Mouse (Mus musculus): Measurements from ENCODE around the gene Slc16a12. TPM values are rescaled to one million over a fixed set of nuclear protein-coding genes. Genes with fewer than 3 reads are reported as not detected.
A peak's percentile ranks its signal among the peaks of the same experiment; 100 is the strongest.

The Slc16a12 gene
- polyA plus RNA-seq, 1 experiment from 2014 or later, result 0.74 TPM

DNA sequence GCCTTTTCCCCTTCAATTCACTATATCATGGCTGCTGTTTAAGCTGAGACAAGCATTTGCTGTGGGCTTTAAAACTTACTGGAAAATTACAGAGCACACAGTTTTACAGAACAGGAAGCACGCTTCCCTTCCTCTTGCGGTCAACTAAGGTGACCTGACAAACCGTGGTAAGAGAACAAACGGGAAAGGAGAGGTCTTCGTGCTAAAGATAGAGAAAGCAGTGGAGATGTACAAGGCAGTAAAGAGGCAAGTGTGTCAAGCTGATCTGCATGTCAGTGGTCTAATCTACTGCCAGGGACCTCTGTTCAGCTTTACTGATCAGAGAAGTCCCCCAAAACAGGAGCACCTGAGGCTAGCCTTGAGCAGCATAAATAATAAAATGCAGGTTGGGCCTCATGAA lies 21.7 kb downstream of the Slc16a12 start:
- no peaks in the 10 kb centered on the region for H3K4me1 ChIP-seq (replicated peaks; ENCODE audit: control insufficient read depth, insufficient read depth)
- 79% methylated on average over 5 of the region's 5 CpGs for WGBS
- no peak overlapping the region for H3K9ac ChIP-seq (ENCODE audit: low read length)
- no peak overlapping the region for H3K4me2 ChIP-seq (replicated peaks; ENCODE audit: low read depth)
- TF ChIP-seq CTCF (IDR thresholded peaks at IDR 0.05; ENCODE audit: low read depth) (no peak), EP300 (optimal IDR thresholded peaks at IDR 0.05) (no peak)
- DNase-seq (ENCODE audit: low spot score), result no peak
- H3K27me3 ChIP-seq (ENCODE audit: control insufficient read depth, insufficient read depth, low read length), result no peaks in the 10 kb centered on the region
- 0 out of 2 replicates have a peak, but pooled peaks cover 3% of the 10 kb centered on the region for H3K9me3 ChIP-seq (ENCODE audit: control insufficient read depth, low read length)
- H3K4me3 ChIP-seq (ENCODE audit: low read depth, low read length), result no peak overlapping the region
- ATAC-seq (ENCODE audit: low FRiP score, low TSS enrichment), result no peak
- H3K36me3 ChIP-seq (ENCODE audit: control insufficient read depth, insufficient read depth, low read length), result no peaks in the 10 kb centered on the region
- H3K27ac ChIP-seq (replicated peaks), result no peak overlapping the region

DNA sequence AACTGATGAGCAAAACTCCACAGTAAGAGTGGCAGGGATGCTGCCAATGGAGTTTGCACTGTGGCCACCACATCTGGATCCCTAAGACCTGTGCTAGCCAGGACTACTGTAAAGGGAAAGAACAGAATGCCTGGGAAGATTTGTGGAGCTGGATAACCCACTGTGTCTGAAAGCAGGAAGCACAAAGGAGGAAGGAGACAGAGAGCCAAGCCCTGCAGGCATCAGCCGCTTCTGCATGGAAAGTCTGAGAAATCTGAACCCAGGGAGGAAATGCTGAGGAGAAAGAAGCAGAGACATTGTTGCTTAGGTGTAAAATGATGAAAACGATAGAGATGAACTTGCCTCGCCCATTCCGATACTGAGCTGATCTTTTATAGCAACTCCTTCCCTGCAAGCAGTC lies 22.5 kb downstream of the Slc16a12 start:
- 86% methylated on average over 4 of the region's 4 CpGs for WGBS
- no peak for DNase-seq (ENCODE audit: low spot score)
- no peaks in the 10 kb centered on the region for H3K36me3 ChIP-seq (ENCODE audit: control insufficient read depth, insufficient read depth, low read length)
- H3K9me3 ChIP-seq (ENCODE audit: control insufficient read depth, low read length), result 0 out of 2 replicates have a peak, but pooled peaks cover 3% of the 10 kb centered on the region
- H3K4me3 ChIP-seq (ENCODE audit: low read depth, low read length), result no peak overlapping the region
- TF ChIP-seq CTCF (IDR thresholded peaks at IDR 0.05; ENCODE audit: low read depth) (no peak), EP300 (optimal IDR thresholded peaks at IDR 0.05) (no peak)
- no peak overlapping the region for H3K27ac ChIP-seq (replicated peaks)
- no peaks in the 10 kb centered on the region for H3K27me3 ChIP-seq (ENCODE audit: control insufficient read depth, insufficient read depth, low read length)
- no peak for ATAC-seq (ENCODE audit: low FRiP score, low TSS enrichment)
- H3K9ac ChIP-seq (ENCODE audit: low read length), result no peak overlapping the region
- H3K4me2 ChIP-seq (replicated peaks; ENCODE audit: low read depth), result no peak overlapping the region
- H3K4me1 ChIP-seq (replicated peaks; ENCODE audit: control insufficient read depth, insufficient read depth), result no peaks in the 10 kb centered on the region

DNA sequence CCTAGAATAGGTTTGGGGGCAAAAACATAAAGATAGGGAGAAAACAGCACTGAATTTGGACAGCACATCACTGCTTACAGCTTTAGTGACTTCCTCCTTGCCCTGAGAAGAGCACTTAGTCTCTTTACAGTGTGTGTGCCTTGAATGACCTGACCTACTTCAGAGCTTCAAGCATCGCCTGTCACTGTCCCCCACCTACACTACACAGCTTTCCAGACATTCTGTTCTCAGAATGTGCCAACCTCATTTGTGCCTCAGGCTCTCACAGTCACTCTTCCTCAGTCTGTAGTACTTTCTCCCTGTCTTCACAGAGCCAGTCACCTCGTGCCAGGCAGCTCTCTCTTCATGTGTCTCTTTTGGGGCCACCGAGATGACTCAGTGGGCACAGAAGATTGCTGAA lies 24.5 kb downstream of the Slc16a12 start:
- H3K9ac ChIP-seq (ENCODE audit: low read length), result no peak overlapping the region
- no peak for ATAC-seq (ENCODE audit: low FRiP score, low TSS enrichment)
- no peak overlapping the region for H3K27ac ChIP-seq (replicated peaks)
- TF ChIP-seq EP300 (optimal IDR thresholded peaks at IDR 0.05) (no peak), CTCF (IDR thresholded peaks at IDR 0.05; ENCODE audit: low read depth) (no peak)
- H3K36me3 ChIP-seq (ENCODE audit: control insufficient read depth, insufficient read depth, low read length), result no peaks in the 10 kb centered on the region
- WGBS, result 83% methylated on average over 3 of the region's 3 CpGs
- no peaks in the 10 kb centered on the region for H3K27me3 ChIP-seq (ENCODE audit: control insufficient read depth, insufficient read depth, low read length)
- H3K4me2 ChIP-seq (replicated peaks; ENCODE audit: low read depth), result no peak overlapping the region
- no peaks in the 10 kb centered on the region for H3K4me1 ChIP-seq (replicated peaks; ENCODE audit: control insufficient read depth, insufficient read depth)
- no peak for DNase-seq (ENCODE audit: low spot score)
- no peak overlapping the region for H3K4me3 ChIP-seq (ENCODE audit: low read depth, low read length)
- H3K9me3 ChIP-seq (ENCODE audit: control insufficient read depth, low read length), result 0 out of 2 replicates have a peak, but pooled peaks cover 2% of the 10 kb centered on the region

DNA sequence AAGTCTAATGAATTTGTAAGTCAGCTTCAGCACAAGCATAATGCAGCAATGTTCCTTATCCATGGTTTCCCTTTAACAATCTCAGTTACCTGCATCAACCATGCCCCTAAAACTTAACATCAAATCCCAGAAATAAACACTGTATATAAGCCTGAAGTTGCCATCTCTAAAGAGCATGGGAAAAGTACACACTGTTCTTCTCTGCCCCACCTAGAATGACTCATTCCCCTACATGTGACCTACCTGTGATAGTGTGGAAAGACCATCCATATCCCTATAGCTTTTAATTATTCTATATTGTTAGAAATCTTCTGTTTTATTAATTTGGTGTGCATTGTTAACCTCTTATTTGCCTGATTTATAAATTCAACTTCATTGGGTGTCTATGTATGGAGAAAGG lies 27.0 kb downstream of the Slc16a12 start:
- no peak overlapping the region for H3K27ac ChIP-seq (replicated peaks)
- no peak for DNase-seq (ENCODE audit: low spot score)
- H3K4me1 ChIP-seq (replicated peaks; ENCODE audit: control insufficient read depth, insufficient read depth), result no peaks in the 10 kb centered on the region
- H3K4me3 ChIP-seq (ENCODE audit: low read depth, low read length), result no peak overlapping the region
- H3K4me2 ChIP-seq (replicated peaks; ENCODE audit: low read depth), result no peak overlapping the region
- no peaks in the 10 kb centered on the region for H3K9me3 ChIP-seq (ENCODE audit: control insufficient read depth, low read length)
- ATAC-seq (ENCODE audit: low FRiP score, low TSS enrichment), result peak; percentile 81
- H3K36me3 ChIP-seq (ENCODE audit: control insufficient read depth, insufficient read depth, low read length), result no peaks in the 10 kb centered on the region
- TF ChIP-seq EP300 (optimal IDR thresholded peaks at IDR 0.05) (no peak), CTCF (IDR thresholded peaks at IDR 0.05; ENCODE audit: low read depth) (no peak)
- no peaks in the 10 kb centered on the region for H3K27me3 ChIP-seq (ENCODE audit: control insufficient read depth, insufficient read depth, low read length)
- no peak overlapping the region for H3K9ac ChIP-seq (ENCODE audit: low read length)

DNA sequence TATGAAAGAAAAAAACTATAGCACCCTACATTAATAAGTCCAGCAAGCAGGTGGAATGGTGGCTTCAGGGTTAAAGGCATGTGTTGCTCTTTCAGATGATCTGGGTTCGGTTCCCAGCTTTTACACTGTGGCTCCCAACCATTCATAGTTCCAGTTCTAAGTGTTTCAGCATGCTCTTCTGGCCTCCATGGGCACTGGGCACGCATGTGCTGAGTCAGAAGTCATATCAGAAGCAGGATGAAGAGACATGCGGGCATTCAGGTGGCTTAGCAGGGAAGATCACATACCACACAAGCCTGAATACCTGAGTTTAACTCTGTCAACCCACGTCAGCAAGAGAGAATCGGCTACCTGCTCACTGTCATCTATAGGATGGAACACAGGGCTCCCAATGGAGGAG lies 28.1 kb downstream of the Slc16a12 start:
- Histone ChIP-seq H3K4me2 (replicated peaks; ENCODE audit: low read depth) (no peak overlapping the region), H3K36me3 (ENCODE audit: control insufficient read depth, insufficient read depth, low read length) (no peaks in the 10 kb centered on the region), H3K9ac (ENCODE audit: low read length) (no peak overlapping the region), H3K4me1 (replicated peaks; ENCODE audit: control insufficient read depth, insufficient read depth) (no peaks in the 10 kb centered on the region), H3K27ac (replicated peaks) (no peak overlapping the region), H3K9me3 (ENCODE audit: control insufficient read depth, low read length) (no peaks in the 10 kb centered on the region), H3K4me3 (ENCODE audit: low read depth, low read length) (no peak overlapping the region), H3K27me3 (ENCODE audit: control insufficient read depth, insufficient read depth, low read length) (no peaks in the 10 kb centered on the region)
- ATAC-seq (ENCODE audit: low FRiP score, low TSS enrichment) (no peak), DNase-seq (ENCODE audit: low spot score) (no peak)
- WGBS, result 82% methylated on average over 5 of the region's 5 CpGs
- no peak for TF ChIP-seq CTCF (IDR thresholded peaks at IDR 0.05; ENCODE audit: low read depth)

DNA sequence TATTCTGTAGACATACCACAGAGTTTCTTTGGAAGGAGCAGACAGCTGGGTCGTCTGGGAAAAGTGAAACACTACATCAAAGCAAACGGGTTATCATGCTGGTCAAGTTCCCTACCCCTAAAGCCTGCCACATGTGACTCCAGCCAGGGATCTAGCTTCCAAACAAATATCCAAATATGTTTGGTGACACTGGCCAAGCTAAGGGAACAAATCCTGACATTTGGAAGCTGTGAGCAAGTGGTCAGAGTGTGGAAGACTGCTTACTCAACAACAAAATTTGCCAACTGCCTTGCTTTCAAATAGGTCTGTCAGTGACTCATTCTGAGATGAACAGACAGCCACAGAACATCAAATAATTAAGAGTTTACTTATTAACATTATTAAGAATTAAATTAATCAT lies 28.6 kb downstream of the Slc16a12 start:
- no peak overlapping the region for H3K9ac ChIP-seq (ENCODE audit: low read length)
- ATAC-seq (ENCODE audit: low FRiP score, low TSS enrichment) (no peak), DNase-seq (ENCODE audit: low spot score) (no peak)
- no peak overlapping the region for H3K4me3 ChIP-seq (ENCODE audit: low read depth, low read length)
- no peak overlapping the region for H3K27ac ChIP-seq (replicated peaks)
- no peaks in the 10 kb centered on the region for H3K4me1 ChIP-seq (replicated peaks; ENCODE audit: control insufficient read depth, insufficient read depth)
- TF ChIP-seq EP300 (optimal IDR thresholded peaks at IDR 0.05), result no peak
- TF ChIP-seq CTCF (IDR thresholded peaks at IDR 0.05; ENCODE audit: low read depth), result no peak
- no peaks in the 10 kb centered on the region for H3K27me3 ChIP-seq (ENCODE audit: control insufficient read depth, insufficient read depth, low read length)
- no peak overlapping the region for H3K4me2 ChIP-seq (replicated peaks; ENCODE audit: low read depth)
- H3K36me3 ChIP-seq (ENCODE audit: control insufficient read depth, insufficient read depth, low read length), result no peaks in the 10 kb centered on the region
- 56% methylated on average over 2 of the region's 2 CpGs for WGBS
- no peaks in the 10 kb centered on the region for H3K9me3 ChIP-seq (ENCODE audit: control insufficient read depth, low read length)

Data from stomach, postnatal 0 days (tissue).